Mouse (Mus musculus): ENCODE measurements around the gene Prrx1. TPM values are rescaled to one million over a fixed set of nuclear protein-coding genes. Genes with fewer than 3 reads are reported as not detected.

Gene Prrx1
- polyA plus RNA-seq, 1 experiment from 2014 or later, result 128 TPM

- Histone ChIP-seq H3K4me3 (no peak overlapping the region), H3K36me3 (replicated peaks) (no peaks in the 10 kb centered on the region), H3K4me1 (0 out of 2 replicates have a peak, but pooled peaks cover 4% of the 10 kb centered on the region), H3K27me3 (replicated peaks; ENCODE audit: low read depth, poor library complexity, severe bottlenecking) (no peaks in the 10 kb centered on the region), H3K27ac (replicated peaks) (no peak overlapping the region), H3K9me3 (no peaks in the 10 kb centered on the region)
- 95% methylated on average over 4 of the region's 4 CpGs for WGBS
- no peak for DNase-seq (ENCODE audit: low spot score)
Observed at GRCm38 (mm10) chr1:163226271-163226670, 87.2 kb downstream of the Prrx1 start.

GRCm38 (mm10) chr1:163221767-163222166 lies 91.7 kb downstream of the Prrx1 start:
- Histone ChIP-seq H3K27ac (replicated peaks) (no peak overlapping the region), H3K4me3 (no peak overlapping the region), H3K4me1 (0 out of 2 replicates have a peak, but pooled peaks cover 4% of the 10 kb centered on the region), H3K27me3 (replicated peaks; ENCODE audit: low read depth, poor library complexity, severe bottlenecking) (no peaks in the 10 kb centered on the region), H3K36me3 (replicated peaks) (no peaks in the 10 kb centered on the region), H3K9me3 (no peaks in the 10 kb centered on the region)
- 44% methylated on average over 1 of the region's 1 CpGs for WGBS
- no peak for DNase-seq (ENCODE audit: low spot score)

GRCm38 (mm10) chr1:163208919-163209867 lies 104.3 kb downstream of the Prrx1 start:
- WGBS, result 78% methylated on average over 14 of the region's 14 CpGs

GRCm38 (mm10) chr1:163198767-163199166 lies 114.7 kb downstream of the Prrx1 start:
- H3K9me3 ChIP-seq, result no peaks in the 10 kb centered on the region
- H3K27ac ChIP-seq (replicated peaks), result no peak overlapping the region
- WGBS, result 58% methylated on average over 2 of the region's 2 CpGs
- no peaks in the 10 kb centered on the region for H3K36me3 ChIP-seq (replicated peaks)
- no peaks in the 10 kb centered on the region for H3K27me3 ChIP-seq (replicated peaks; ENCODE audit: low read depth, poor library complexity, severe bottlenecking)
- H3K4me3 ChIP-seq, result no peak overlapping the region
- peaks cover 30% of the 10 kb centered on the region for H3K4me1 ChIP-seq
- DNase-seq (ENCODE audit: low spot score), result no peak

More at GRCm38 (mm10) chr1:163208919-163209867, 104.3 kb downstream of the Prrx1 start:
- Histone ChIP-seq H3K36me3 (replicated peaks) (no peaks in the 10 kb centered on the region), H3K9me3 (no peaks in the 10 kb centered on the region), H3K27me3 (replicated peaks; ENCODE audit: low read depth, poor library complexity, severe bottlenecking) (no peaks in the 10 kb centered on the region), H3K4me3 (no peak overlapping the region), H3K4me1 (peaks cover 29% of the 10 kb centered on the region; the same call in 1 of the 2 replicates), H3K27ac (replicated peaks) (no peak overlapping the region)
- DNase-seq (ENCODE audit: low spot score), result no peak

- H3K27me3 ChIP-seq (replicated peaks; ENCODE audit: low read depth, poor library complexity, severe bottlenecking), result no peaks in the 10 kb centered on the region
- 63% methylated on average over 4 of the region's 4 CpGs for WGBS
- H3K9me3 ChIP-seq, result no peaks in the 10 kb centered on the region
- no peak overlapping the region for H3K4me3 ChIP-seq
- H3K36me3 ChIP-seq (replicated peaks), result no peaks in the 10 kb centered on the region
- DNase-seq (ENCODE audit: low spot score), result no peak
- peaks cover 25% of the 10 kb centered on the region for H3K4me1 ChIP-seq
- H3K27ac ChIP-seq (replicated peaks), result no peak overlapping the region
Observed at GRCm38 (mm10) chr1:163198059-163198458, 115.5 kb downstream of the Prrx1 start.

Other genes starting within 250 kb of the Prrx1 start
- not detected in 2 replicates for gene Mroh9, start 228.0 kb downstream of the Prrx1 start, polyA plus RNA-seq (2016; fragmentation: Nextera tagmentation; extraction: Ambion mirVana)
- 28.5 and 29.1 TPM in 2 replicates for gene Gorab, start 90.0 kb upstream of the Prrx1 start, polyA plus RNA-seq (2016; fragmentation: Nextera tagmentation; extraction: Ambion mirVana)

Data from embryonic facial prominence, embryonic 10.5 days (tissue).